Mouse (Mus musculus): ENCODE measurements around the gene Brd2.

Gene Brd2

GRCm38 (mm10) chr17:34130073-34130947, 7.9 kb upstream of the Brd2 start:
- DNase-seq, result no peak

GRCm38 (mm10) chr17:34128944-34129791, 6.7 kb upstream of the Brd2 start:
- no peak for DNase-seq

- DNase-seq, result no peak
These were observed 6.0 kb upstream of the Brd2 start for GRCm38 (mm10) chr17:34128264-34128937.

- DNase-seq, result peak; percentile 65 to 75
These were observed 5.0 kb upstream of the Brd2 start for GRCm38 (mm10) chr17:34127475-34127874.

GRCm38 (mm10) chr17:34126826-34127420, 4.5 kb upstream of the Brd2 start:
- no peak for DNase-seq

- DNase-seq, result no peak
These were observed 2.2 kb upstream of the Brd2 start for GRCm38 (mm10) chr17:34124649-34125048.

GRCm38 (mm10) chr17:34123518-34123917, 1.1 kb upstream of the Brd2 start:
- no peak for DNase-seq

GRCm38 (mm10) chr17:34123111-34123510, 677 bp upstream of the Brd2 start:
- no peak for DNase-seq

- peak; percentile 70 to 73 for DNase-seq
These were observed 601 bp downstream of the Brd2 start for GRCm38 (mm10) chr17:34121879-34122187.

GRCm38 (mm10) chr17:34121172-34121878, 1.1 kb downstream of the Brd2 start:
- DNase-seq, result peak; percentile 75 to 77

- DNase-seq, result peak; percentile 80 to 82
These were observed 1.6 kb downstream of the Brd2 start for GRCm38 (mm10) chr17:34120814-34121171.

- DNase-seq, result peak; percentile 84 to 90
These were observed 2.2 kb downstream of the Brd2 start for GRCm38 (mm10) chr17:34120180-34120723.

GRCm38 (mm10) chr17:34119249-34120179, 2.9 kb downstream of the Brd2 start, which contains the start of gene H2-DMa:
TSS of gene H2-DMa (plus strand) at chr17:34119541.
- peak; percentile 99 for DNase-seq

- no peak for DNase-seq
These were observed 3.6 kb downstream of the Brd2 start for GRCm38 (mm10) chr17:34118873-34119248.

GRCm38 (mm10) chr17:34118113-34118872, 4.1 kb downstream of the Brd2 start:
- peak; percentile 50 to 52 for DNase-seq

- DNase-seq, result no peak
These were observed 4.9 kb downstream of the Brd2 start for GRCm38 (mm10) chr17:34117421-34118112.

- DNase-seq, result peak in 1 of 2 experiments; percentile 26
These were observed 5.6 kb downstream of the Brd2 start for GRCm38 (mm10) chr17:34116736-34117370.

- DNase-seq, result no peak
These were observed 8.3 kb downstream of the Brd2 start for GRCm38 (mm10) chr17:34114114-34114513.

GRCm38 (mm10) chr17:34110309-34110708, 12.1 kb downstream of the Brd2 start:
- no peak for DNase-seq
